In the genomic region with DNA sequence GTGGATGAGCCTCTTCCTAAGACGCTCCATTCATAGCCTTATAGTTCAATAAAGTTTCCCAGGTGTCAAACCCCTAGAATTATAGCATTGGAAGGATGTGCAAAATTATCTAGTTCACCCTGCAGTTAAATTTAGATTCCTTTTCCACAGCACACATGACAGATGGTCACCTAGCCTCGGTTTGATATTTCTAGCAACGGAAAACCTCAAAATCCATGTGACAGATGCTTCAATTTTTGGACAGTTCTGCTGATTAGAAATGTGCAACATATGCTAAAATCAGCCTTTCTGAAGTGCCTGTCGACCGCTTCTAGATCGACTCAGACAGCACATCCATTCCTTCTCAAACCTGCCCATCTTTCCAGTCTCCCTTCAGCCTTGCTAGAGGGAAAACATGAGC, we compare ENCODE assay signal across 9 mouse cellular contexts. TPM values are rescaled to one million over a fixed set of nuclear protein-coding genes. Genes with fewer than 3 reads are reported as not detected.
DNase-seq lines count a peak whose midpoint lies in the region.
"Had no signal": no experiment of that assay in that cellular context is flagged by ENCODE, and none has a peak within 500 bp of the region (broad histone marks: within the 10 kb centered on the region; RNA-seq: fewer than 3 reads in every experiment).

No protein-coding gene starts in this region.

- peak; percentile 3 to 32 for DNase-seq in frontal cortex, adult 2 months (ENCODE audit: extremely low spot score in 1 of 2, low spot score in 1 of 2)
- no peak for DNase-seq in frontal cortex, postnatal 14 days (ENCODE audit: low spot score in 2 of 2)
- peak; percentile 25 to 54 for DNase-seq in right cerebral cortex, postnatal 10 days (ENCODE audit: low spot score in 2 of 2)
- no peak for DNase-seq in right cerebral cortex, postnatal 25 days
- DNase-seq in layer of hippocampus, adult 18-20 months (ENCODE audit: low spot score in 2 of 2): peak; percentile 23 to 70
- DNase-seq in B cell, adult 2 months: no peak
- no peak for DNase-seq in adrenal gland, postnatal 14 days
- DNase-seq: lung, postnatal 14 days; thymus, postnatal 36 days had no signal

RNA-seq across cellular contexts. Expression of a gene that starts 43.5 kb away (rescaled TPM):
- polyA plus RNA-seq in frontal cortex, adult 2 months (2012; rRNA removed): 3.1 and 3.5 TPM in 2 replicates
- 10 to 100 TPM; 19.0 to 20.4 TPM for total RNA-seq in layer of hippocampus, adult 18-20 months (2021)
- 16.6 and 17.7 TPM in 2 replicates for total RNA-seq in adrenal gland, postnatal 14 days (2021)

RNA-seq across cellular contexts. Expression of a gene that starts 54.1 kb away (rescaled TPM):
- 2.3 and 3.1 TPM in 2 replicates for polyA plus RNA-seq in frontal cortex, adult 2 months (2012; rRNA removed)
- total RNA-seq in layer of hippocampus, adult 18-20 months (2021): 1 to 10 TPM; 2.2 to 2.3 TPM
- total RNA-seq in adrenal gland, postnatal 14 days (2021): 8.4 and 9.3 TPM in 2 replicates

Comparison
In these comparisons a context has a peak if more than half of its experiments do, and no peak if none do; other contexts are left out.
1. DNase-seq: peak in frontal cortex, adult 2 months (2 of 2), right cerebral cortex, postnatal 10 days (2 of 2) and layer of hippocampus, adult 18-20 months (2 of 2); none in frontal cortex, postnatal 14 days (0 of 2), right cerebral cortex, postnatal 25 days (single experiment), B cell, adult 2 months (0 of 2) and adrenal gland, postnatal 14 days (single experiment).